Mouse (Mus musculus) adrenal gland, postnatal 14 days (tissue): ENCODE results near the gene Zfp638. TPM values are rescaled to one million over a fixed set of nuclear protein-coding genes. Genes with fewer than 3 reads are reported as not detected.
"Not testable (repeated sequence)": the region's sequence is repeated elsewhere in the genome, so short reads cannot be mapped to it uniquely, and the experiment has no call there.

Experiments used
- DNase-seq: peaks from one replicate; pipeline ENCODE4 v3.0.0; 2021; ENCODE audit warnings: mixed read lengths
- total RNA-seq: library from RNA; stranded (reverse); gene quantifications from 2 replicates; pipeline ENCODE4 v1.2.3, GENCODE M21; 2021

Gene Zfp638
- total RNA-seq, 1 experiment from 2014 or later, result 93.0 TPM

GRCm38 (mm10) chr6:84009915-84010302 lies 143.0 kb downstream of the Zfp638 start:
- DNase-seq, result no peak

DNA sequence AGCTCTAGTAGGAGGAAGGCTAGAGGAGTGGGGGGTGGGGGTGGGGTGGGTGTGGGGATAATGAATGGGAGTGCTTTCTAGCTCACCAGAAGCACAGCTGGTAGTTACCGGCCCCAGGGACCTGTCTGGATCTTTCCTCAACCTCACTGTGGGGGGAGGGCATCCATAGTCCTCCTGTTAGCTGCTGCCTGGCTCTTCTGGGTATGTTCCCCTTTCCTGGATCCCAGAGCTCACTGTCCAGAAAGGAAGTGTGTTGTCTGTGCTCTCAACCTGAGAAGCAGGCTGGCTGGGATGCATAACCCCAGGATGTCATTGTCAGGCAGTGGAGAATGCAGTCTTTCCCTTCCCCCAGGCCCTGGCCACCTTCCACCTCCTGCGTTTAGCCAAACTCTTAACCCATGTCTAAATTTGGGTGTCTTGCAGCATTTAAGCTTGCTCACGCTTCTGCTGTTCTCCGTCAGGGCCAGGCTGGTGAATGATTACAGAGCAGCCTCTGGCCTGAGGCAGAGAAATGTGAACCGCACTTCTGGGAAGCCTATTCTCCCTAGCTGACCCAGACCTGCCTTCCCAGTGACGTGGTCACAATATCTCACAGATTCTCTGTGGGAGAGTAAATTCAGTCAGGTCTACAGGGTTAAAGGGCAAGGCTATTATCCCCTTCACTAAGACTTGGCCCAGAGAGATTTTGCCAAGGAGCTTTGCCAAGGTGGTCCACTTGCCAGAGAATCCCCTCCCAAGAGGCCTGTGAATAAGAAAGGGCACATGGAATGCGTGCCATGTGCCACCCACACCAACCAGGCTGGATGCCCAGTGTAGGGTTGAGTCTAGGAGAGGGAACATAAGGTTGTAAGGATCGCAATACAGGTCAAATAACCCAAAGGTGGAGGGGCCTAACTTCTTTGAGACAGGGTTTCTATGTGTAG lies 143.7 kb downstream of the Zfp638 start:
- peak; percentile 69 for DNase-seq

- peak; percentile 83 for DNase-seq
These were observed 148.2 kb downstream of the Zfp638 start for GRCm38 (mm10) chr6:84014961-84015683.

- DNase-seq, result no peak
These were observed 149.9 kb downstream of the Zfp638 start for GRCm38 (mm10) chr6:84016851-84017250.

- no peak for DNase-seq
These were observed 150.5 kb downstream of the Zfp638 start for GRCm38 (mm10) chr6:84017392-84017791.

- peak; percentile 76 for DNase-seq
These were observed 152.1 kb downstream of the Zfp638 start for GRCm38 (mm10) chr6:84018906-84019550.

- DNase-seq, result peak; percentile 24
These were observed 153.1 kb downstream of the Zfp638 start for GRCm38 (mm10) chr6:84020002-84020401.

- DNase-seq, result no peak
These were observed 155.1 kb downstream of the Zfp638 start for GRCm38 (mm10) chr6:84021990-84022389.

DNA sequence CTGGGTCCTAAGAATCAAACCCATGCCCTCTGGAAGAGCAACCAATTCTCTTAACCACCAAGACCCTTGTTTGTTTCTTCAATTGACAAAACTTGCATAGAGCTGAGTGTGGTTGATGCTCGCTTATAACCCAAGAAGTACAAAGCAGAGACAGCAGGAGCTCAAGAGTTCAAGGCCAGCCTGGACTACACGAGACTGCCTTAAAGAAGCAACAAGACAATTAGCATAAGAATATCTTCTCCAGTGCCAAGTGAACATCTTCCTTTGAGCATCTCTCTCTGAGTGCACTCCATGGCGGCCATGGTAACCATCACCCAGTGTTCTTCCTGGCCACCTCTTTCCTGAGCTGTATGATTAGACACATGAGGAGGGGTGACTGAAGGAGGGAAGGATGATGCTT lies 158.7 kb downstream of the Zfp638 start:
- DNase-seq, result no peak

DNA sequence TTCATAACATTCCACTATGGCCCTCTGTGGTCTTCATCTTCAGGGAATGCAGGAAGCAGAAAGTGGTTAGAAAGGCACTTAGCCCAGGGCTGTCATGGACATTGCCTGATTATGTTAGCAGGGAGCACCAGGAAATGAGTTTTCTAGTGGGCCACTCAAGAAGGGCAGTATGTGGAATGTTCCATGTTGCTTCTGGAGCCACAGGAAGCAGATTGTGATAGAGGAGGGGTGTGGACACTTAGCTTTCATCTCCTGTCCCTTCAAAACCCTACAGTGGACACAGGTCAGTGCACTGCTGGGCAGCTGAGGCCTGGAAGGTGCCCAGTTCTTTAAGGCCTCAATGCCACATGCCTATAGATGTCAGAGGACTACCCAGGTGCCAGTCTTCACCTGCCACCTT lies 161.9 kb downstream of the Zfp638 start:
- no peak for DNase-seq

DNA sequence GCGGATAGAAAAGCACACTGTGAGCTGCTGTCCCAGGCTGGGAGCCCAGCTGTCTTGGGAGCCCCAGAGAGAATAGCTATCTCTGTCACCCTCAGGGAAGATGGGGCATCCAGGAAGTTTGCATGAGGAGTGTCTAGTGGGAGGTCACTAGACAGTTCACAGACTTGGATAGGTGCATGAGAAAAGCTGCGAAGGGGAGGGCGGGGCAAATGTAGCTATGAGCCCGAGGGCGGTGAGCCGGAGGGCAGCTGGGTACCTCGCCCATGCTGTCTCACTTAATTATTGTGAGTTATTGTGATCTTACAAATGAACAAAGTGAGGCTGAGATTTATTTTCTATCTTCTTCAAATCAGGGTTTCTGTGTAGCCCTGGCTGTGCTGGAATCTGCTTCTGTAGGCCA lies 162.9 kb downstream of the Zfp638 start:
- DNase-seq, result no peak

- not testable (repeated sequence) for DNase-seq
These were observed 165.6 kb downstream of the Zfp638 start for GRCm38 (mm10) chr6:84032516-84032915.

Other genes with a start within 250 kb of the Zfp638 start
- 0.26 and 8.6 TPM in 2 replicates for gene Clec4f, start 210.9 kb upstream of the Zfp638 start, total RNA-seq
- gene Cd207, start 189.3 kb upstream of the Zfp638 start, total RNA-seq, result 0.37 and 0.64 TPM in 2 replicates
- gene Vax2, start 155.8 kb upstream of the Zfp638 start, total RNA-seq, result not detected in 2 replicates
- not detected in 2 replicates for gene Atp6v1b1, start 124.1 kb upstream of the Zfp638 start, total RNA-seq
- gene Ankrd53, start 104.5 kb upstream of the Zfp638 start, total RNA-seq, result 0.23 TPM in 1 of 2 replicates, not detected in the other
- 111 and 143 TPM in 2 replicates for gene Tex261, start 91.3 kb upstream of the Zfp638 start, total RNA-seq
- 37.6 and 42.1 TPM in 2 replicates for gene Nagk, start 72.1 kb upstream of the Zfp638 start, total RNA-seq
- 25.2 and 35.1 TPM in 2 replicates for gene Paip2b, start 35.4 kb upstream of the Zfp638 start, total RNA-seq
- 42.4 and 49.2 TPM in 2 replicates for gene Dysf, start 141.5 kb downstream of the Zfp638 start, total RNA-seq